Mouse (Mus musculus) E14TG2a.4 (cell line): ENCODE measurements around the gene Prkrip1.
A peak's percentile ranks its signal among the peaks of the same experiment; 100 is the strongest.

Source experiments
- H3K27me3 ChIP-seq: 2 replicates; pipeline ENCODE4 v1.6.1; 2014; ENCODE audit warnings: low read length, control low read depth; ENCODE audit not compliant: insufficient read depth
- H3K36me3 ChIP-seq: 2 replicates; pipeline ENCODE4 v1.6.1; 2014; ENCODE audit warnings: low read length, control low read depth; ENCODE audit not compliant: insufficient read depth
- H3K4me1 ChIP-seq: replicated peaks from 2 replicates; pipeline ENCODE4 v1.6.1; 2014; ENCODE audit warnings: low read depth, low read length, control low read depth
- H3K4me3 ChIP-seq: replicated peaks from 2 replicates; pipeline ENCODE4 v1.5.1; 2014; ENCODE audit warnings: mild to moderate bottlenecking, low read length
- H3K9me3 ChIP-seq: 2 replicates; pipeline ENCODE4 v1.6.1; 2014; ENCODE audit warnings: low read length, control low read depth
- CTCF ChIP-seq: conservative IDR thresholded peaks from 2 replicates; pipeline ENCODE4 v1.5.1; 2014; ENCODE audit warnings: low read length
- NANOG ChIP-seq: IDR thresholded peaks from 2 replicates; pipeline ENCODE4 v1.6.1; 2014; ENCODE audit warnings: borderline replicate concordance, low read length, mixed read lengths
- POU5F1 ChIP-seq: IDR thresholded peaks from 2 replicates; pipeline ENCODE4 v1.6.1; 2014; ENCODE audit warnings: low read length, borderline replicate concordance

Gene Prkrip1

DNA sequence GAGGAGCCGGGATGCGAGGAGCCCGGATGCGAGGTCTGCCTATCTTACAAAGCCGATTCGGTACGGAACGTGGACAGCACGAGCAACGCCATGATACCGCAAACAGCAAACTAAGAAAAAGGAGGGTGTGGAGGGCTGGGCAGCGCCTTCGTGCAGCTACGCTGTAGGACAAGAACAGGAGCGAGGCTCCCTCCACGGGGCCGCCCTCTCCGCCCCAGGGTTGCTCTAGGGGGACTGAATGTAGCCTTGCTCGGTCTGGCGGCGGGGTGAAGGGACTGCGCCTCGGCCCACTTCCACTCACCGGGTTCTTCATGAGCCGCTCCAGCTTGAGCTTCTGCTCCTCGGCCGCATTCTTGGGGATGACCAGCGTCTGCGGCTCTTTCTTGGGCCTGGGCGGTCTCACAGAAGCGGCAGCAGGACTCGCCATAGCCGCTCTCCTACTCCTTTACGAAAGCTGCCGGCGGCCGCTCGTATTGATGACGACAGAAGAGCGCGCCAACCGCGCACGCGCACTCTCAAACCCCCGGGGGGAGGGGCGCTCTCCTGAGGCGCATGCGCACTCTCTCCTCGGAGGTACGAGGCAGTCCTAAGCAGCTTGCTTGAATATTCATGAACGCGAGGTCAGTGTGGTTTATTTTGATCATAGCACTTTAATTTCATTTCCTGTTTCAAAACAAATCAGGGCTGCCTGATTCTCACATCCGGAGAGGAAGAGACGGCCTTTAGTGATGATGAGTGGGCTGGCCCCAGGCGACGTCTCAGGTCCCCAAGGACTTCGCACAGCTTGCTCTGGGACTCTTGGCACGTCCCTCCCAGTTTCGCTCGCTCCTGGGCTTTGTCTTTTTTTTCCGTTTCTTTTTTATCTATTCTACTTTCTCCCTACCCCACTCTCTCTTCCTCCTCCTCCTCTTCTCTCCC is at the start of gene Prkrip1:
TSS of gene Prkrip1 (minus strand) at position 490 of the 918 bp plus-strand sequence.
- Histone ChIP-seq H3K36me3 (peaks cover 43% of the 10 kb centered on the region), H3K4me3 (peak within 1 kb of the TSS; percentile 99), H3K9me3 (peaks cover 14% of the 10 kb centered on the region), H3K4me1 (peaks cover 19% of the 10 kb centered on the region), H3K27me3 (no peaks in the 10 kb centered on the region)
- no peak for TF ChIP-seq NANOG
- TF ChIP-seq CTCF: no peak
- peak; percentile 58; the same call in 1 of the 2 replicates for TF ChIP-seq POU5F1

DNA sequence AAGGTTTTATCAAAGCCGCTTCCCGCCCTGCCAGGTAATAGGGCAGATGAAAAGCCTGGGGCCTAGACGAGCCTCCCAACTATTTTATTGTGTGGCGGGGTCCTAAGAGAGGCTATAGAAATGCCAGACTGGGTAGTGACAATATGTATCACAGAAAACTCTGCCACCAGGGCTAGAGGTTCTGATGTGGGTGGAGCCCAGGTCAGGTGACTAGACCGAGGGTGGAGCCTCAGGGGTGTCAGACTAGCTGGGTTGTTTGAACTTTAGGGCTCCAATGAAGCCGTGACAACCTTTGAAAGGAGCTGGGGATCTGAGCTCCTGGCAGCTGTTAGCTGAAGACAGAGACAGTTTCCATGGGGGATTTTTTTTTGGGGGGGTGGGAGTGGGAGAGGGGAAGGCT is 49.7 kb upstream of the Prkrip1 start:
- Histone ChIP-seq H3K4me3 (no peak overlapping the region), H3K4me1 (peaks cover 50% of the 10 kb centered on the region), H3K36me3 (no peaks in the 10 kb centered on the region), H3K27me3 (peaks cover 30% of the 10 kb centered on the region), H3K9me3 (no peaks in the 10 kb centered on the region)
- no peak for TF ChIP-seq POU5F1
- no peak for TF ChIP-seq CTCF
- TF ChIP-seq NANOG: no peak

- Histone ChIP-seq H3K9me3 (no peaks in the 10 kb centered on the region), H3K4me1 (peaks cover 46% of the 10 kb centered on the region), H3K27me3 (peaks cover 50% of the 10 kb centered on the region), H3K4me3 (peak within 1 kb of the TSS; percentile 92), H3K36me3 (no peaks in the 10 kb centered on the region)
- TF ChIP-seq CTCF: no peak
- no peak for TF ChIP-seq POU5F1
- no peak for TF ChIP-seq NANOG
Observed at GRCm38 (mm10) chr5:136246452-136246838, 47.7 kb upstream of the Prkrip1 start, which contains the start of gene Sh2b2. Sh2b2 (minus strand) TSS chr5:136246556.

GRCm38 (mm10) chr5:136245541-136246451 is 47.0 kb upstream of the Prkrip1 start:
- no peaks in the 10 kb centered on the region for H3K36me3 ChIP-seq
- peak overlapping the region; percentile 92 for H3K4me3 ChIP-seq
- H3K4me1 ChIP-seq: peaks cover 50% of the 10 kb centered on the region
- H3K9me3 ChIP-seq: no peaks in the 10 kb centered on the region
- H3K27me3 ChIP-seq: peaks cover 57% of the 10 kb centered on the region
- TF ChIP-seq NANOG (no peak), POU5F1 (no peak), CTCF (no peak)

GRCm38 (mm10) chr5:136244762-136245540 is 46.2 kb upstream of the Prkrip1 start:
- Histone ChIP-seq H3K27me3 (peaks cover 55% of the 10 kb centered on the region), H3K4me3 (peak overlapping the region; percentile 92), H3K9me3 (no peaks in the 10 kb centered on the region), H3K4me1 (peaks cover 56% of the 10 kb centered on the region), H3K36me3 (no peaks in the 10 kb centered on the region)
- TF ChIP-seq CTCF (no peak), POU5F1 (no peak), NANOG (no peak)

DNA sequence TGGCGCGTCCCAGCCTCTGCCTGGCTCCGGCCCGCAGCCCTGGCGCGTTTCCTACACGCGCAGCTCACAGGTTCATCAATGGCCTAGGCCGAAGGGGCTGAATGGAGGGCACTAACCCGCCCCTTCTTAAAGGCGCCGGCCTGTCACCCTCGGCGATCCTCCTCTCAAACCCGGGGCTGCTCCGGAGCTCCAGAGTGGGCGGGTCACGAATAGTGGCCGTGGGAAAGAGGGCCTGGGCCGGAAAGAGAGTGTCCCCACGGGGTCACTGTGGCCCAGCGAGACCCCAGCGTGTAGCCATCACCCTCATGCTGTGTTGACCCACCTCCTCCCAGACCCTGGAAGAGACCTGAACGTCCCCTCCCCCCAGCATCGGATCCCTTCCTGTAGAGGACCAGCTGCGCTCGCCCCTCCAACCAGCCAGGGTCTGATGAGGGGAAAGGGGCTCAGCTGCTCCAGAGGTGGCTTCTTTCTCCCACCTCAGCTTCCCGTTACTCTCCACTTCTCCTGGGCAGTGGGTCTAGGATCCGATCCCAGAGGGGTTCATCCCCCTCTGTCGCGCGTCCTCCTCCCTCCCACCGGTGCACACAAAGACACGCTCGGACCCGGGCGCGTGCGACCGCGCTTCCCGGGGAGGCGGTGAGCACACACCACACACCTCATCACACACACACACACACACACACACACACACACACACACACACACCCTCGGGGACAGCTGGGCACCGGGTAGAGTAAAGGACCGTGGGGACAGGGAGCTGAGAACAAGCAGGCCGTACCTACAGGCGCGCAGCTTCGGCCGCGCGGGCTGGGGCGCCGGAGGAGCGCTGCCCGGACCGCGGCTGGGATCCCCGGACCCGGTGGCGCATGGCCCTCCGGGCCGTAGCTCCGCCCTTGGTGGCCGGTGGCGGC is 45.3 kb upstream of the Prkrip1 start:
- Histone ChIP-seq H3K36me3 (no peaks in the 10 kb centered on the region), H3K4me1 (peaks cover 55% of the 10 kb centered on the region), H3K9me3 (no peaks in the 10 kb centered on the region), H3K4me3 (peak overlapping the region; percentile 92), H3K27me3 (peaks cover 55% of the 10 kb centered on the region)
- no peak for TF ChIP-seq NANOG
- TF ChIP-seq POU5F1: no peak
- no peak for TF ChIP-seq CTCF

DNA sequence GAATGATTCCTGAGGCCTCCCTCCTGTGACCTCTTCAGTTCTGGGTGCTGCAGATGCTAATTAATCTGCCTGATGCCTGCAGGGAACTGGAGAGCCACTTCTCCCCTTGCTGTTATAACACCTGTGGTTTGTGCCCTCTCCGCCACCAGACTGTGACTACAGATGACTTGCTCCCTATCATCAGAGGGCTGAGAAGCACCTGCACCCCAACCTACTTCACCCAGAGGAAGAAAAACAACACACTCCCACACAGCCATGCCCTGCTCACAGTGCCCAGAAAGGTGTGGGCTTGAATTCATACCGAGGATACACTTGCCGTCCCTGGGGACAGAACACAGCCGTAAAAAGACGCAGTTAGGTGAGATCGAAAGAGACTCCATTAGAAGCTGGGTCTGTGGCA is 42.4 kb upstream of the Prkrip1 start:
- Histone ChIP-seq H3K36me3 (no peaks in the 10 kb centered on the region), H3K9me3 (no peaks in the 10 kb centered on the region), H3K4me3 (no peak overlapping the region), H3K4me1 (peaks cover 62% of the 10 kb centered on the region), H3K27me3 (peaks cover 76% of the 10 kb centered on the region)
- TF ChIP-seq CTCF (no peak), NANOG (no peak), POU5F1 (no peak)
